Mouse (Mus musculus) naive thymus-derived CD4-positive, alpha-beta T cell, adult 2 months (primary cell): ENCODE results near the gene Ccdc136.
"Not testable (repeated sequence)": the region's sequence is repeated elsewhere in the genome, so short reads cannot be mapped to it uniquely, and the experiment has no call there.

Experiments used
- DNase-seq: peaks from one replicate; pipeline ENCODE4 v3.0.0-alpha.2; 2011; ENCODE audit warnings: low read depth

Gene Ccdc136

DNA sequence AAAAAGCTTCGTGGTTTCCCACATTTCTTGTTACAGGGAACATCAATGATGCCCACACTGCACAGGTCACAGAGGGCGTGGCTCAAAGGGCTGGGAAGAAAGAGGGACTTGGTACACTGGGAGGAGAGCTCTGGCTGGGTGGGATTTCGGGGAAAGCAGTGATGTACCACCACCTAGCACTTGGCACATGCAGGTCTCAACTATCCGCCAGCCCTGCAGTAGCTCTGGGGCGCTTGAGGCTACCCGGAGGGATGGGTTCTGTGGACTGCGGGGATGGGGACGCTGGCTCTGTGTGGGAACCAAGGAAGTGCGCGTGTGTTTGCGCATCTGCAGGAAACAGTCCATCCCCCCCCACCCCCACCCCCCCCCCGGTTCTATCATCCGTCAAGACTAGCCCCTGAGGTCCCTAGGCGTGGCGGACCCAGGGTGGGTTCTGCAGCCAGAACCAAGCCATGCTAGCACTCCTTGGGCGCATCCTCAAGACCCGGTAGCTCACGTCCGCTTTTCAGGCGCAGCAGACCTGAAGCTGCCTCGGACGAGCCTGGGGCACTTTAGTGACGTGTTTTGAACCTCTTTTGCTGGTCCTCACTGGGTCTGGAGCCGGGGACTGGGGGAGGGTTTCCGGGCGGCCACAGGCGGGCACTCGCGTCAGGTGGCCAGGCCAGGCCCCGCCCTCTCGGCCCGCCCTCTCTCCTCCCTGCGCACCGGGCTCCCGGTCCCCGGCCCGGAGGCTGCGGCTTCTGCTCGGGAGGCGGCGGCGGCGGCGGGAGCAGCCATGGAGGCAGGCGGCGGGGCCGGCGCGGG is at the start of gene Ccdc136:
Ccdc136 (plus strand) TSS at position 400 of the 804 bp plus-strand sequence.
- peak; percentile 37 for DNase-seq

DNA sequence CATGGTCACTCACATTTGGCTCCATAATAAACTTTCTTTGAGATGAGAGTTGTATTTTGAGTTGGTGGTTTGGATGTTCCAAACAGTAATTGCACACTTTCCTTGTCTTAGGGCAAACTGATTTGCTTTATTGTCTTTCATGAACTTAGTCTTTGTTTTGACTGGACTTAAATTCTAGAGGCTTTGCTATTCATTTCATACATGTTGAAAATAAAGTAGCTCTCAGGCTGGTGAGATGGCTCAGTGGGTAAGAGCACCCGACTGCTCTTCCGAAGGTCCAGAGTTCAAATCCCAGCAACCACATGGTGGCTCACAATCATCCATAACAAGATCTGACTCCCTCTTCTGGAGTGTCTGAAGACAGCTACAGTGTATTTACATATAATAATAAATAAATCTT is 49.6 kb upstream of the Ccdc136 start:
- not testable (repeated sequence) for DNase-seq

DNA sequence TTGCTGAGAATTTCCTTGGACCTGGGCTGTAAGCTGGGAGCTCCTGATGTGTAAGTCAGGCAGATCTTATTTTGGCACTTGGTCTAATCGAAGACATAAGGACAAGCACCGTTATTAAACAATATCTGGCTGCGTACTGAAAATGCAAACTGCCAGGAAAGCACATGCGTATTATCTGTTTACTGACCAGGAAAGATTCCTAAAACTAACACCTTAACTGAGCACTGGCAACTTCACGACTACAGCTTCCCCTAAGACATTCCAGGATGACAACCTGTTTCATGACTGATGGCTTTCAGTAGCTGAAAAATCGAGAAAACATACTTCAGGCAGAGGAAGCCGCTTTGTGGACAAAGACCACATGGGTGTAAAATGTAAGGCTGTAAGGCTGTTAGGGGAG is 48.9 kb upstream of the Ccdc136 start:
- no peak for DNase-seq

DNA sequence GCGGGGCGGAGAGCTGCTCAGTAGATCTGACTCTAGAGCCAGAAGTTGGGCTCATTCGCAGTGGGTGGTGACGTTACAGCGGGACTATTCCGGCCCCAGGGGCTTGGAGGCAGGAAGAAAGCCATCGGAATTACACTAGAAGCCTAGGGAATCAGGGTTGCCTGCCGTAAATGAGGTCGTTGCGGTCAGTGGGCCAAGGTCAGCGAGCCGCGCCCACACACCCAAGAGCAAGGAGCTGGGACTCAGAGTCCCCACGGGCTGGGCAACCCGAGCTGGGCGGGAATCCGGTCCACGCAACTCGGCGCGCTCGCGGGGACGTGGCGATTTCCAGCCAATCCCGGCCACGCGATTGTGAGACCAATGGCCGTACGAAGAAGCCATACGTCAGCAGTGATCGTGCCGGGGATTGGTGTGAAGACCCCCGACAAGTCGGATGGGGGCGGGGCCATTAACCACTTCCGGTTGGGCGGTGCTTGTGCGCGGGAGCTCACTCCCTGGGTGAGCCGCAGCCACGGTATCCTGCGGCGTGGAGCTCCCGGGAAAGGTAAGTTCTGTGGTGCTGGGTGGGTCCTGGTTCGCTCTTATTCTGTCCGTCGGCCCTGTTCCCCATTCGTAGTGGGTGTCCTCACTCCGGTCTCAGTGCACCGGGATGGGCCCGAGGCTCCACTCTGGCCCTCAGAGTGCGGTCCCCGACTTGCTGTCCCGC is 48.3 kb upstream of the Ccdc136 start, which contains the start of gene Calu:
Calu (plus strand) TSS at position 405 of the 706 bp plus-strand sequence.
- DNase-seq: peak; percentile 98

DNA sequence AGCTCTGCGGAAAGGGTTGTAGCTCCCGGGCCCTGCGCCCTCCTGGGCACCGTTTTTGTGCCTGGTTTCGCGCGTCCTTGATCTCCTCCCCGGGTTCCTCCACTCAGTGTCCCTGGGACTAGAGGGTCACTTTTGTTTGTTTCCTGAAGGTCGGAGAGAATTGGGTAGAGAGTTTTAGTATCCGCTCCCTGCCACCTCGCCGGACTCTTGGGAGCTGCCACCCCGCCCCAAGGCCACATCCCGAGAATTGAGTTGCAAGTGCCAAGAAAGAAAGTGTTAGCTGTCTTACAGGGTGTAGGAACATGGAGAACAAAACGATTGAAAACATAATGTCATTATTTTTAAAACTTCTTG is 47.8 kb upstream of the Ccdc136 start:
- no peak for DNase-seq

DNA sequence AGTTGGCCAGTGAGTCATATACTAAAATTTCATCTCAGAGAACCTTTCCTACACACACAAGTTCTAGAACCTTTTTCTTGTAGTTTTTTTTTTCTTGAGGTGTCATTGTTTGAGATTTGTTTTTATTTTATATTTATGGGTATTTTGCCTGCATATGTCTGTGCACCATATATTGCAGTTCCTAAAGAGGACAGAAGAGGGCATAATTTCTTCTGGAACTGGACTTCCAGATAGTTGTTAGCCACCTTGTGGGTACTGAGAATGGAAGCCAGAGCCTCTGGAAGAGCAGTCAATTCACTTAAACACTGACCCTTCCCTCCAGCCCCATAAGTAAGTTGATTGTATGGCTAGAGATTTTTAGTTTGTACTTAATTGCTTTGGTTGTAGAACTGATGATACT is 44.5 kb upstream of the Ccdc136 start:
- DNase-seq: peak; percentile 67

DNA sequence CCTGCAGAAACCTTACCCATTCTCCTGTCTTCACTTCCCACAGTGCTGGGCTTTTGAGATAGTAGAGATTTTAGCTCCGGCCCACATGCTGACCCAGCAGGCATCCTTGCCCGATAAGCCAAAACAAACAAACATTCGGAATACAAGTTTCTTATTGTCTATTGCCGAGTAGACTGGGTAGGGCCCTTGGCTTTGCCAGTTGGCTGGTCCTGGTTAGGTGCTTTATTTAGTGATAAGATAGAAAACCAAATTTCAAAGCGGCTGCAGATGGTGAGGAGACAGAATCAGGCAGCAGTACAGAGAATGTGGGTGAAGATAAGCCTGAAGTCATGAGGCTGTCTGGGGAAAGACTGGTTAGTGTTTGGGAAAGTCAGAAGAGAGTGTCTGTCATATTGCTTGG is 43.3 kb upstream of the Ccdc136 start:
- DNase-seq: no peak

DNA sequence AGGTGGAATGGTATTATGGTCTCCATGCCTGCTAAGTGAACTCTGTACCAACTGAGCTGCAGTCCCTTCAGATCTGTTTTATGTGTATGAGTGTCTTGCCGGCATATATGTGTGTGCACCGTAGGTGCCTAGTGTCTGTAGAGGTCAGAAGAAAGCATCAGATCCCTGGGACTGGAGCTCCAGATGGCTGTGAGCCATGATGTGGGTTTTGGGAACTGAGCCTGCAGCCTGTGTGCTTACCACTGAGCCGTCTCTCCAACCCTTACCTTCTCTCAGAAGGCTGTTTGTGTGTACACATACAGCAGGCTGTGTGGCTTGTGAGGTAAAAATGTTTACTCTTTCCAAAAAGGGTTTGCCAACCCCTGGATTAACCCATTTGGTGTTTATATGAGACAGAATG is 36.7 kb upstream of the Ccdc136 start:
- no peak for DNase-seq

DNA sequence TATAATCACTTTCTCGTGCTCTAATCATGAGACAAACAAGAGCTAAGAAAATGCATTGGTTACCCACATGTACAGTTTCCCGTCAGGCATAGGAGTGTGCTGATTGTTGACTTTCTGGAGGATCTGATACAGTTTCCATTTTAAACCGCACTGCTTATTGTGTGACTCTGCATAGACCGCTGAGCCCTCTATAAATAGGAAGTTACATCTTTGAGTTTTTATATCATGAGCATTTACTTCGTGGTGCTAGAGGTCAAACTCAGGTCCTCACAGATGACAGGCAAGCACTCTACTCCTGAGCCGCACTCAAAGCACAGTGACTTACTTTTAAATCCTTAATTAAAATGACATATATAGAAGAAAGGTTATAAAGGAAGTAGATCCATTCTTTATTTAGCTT is 35.9 kb upstream of the Ccdc136 start:
- DNase-seq: no peak

DNA sequence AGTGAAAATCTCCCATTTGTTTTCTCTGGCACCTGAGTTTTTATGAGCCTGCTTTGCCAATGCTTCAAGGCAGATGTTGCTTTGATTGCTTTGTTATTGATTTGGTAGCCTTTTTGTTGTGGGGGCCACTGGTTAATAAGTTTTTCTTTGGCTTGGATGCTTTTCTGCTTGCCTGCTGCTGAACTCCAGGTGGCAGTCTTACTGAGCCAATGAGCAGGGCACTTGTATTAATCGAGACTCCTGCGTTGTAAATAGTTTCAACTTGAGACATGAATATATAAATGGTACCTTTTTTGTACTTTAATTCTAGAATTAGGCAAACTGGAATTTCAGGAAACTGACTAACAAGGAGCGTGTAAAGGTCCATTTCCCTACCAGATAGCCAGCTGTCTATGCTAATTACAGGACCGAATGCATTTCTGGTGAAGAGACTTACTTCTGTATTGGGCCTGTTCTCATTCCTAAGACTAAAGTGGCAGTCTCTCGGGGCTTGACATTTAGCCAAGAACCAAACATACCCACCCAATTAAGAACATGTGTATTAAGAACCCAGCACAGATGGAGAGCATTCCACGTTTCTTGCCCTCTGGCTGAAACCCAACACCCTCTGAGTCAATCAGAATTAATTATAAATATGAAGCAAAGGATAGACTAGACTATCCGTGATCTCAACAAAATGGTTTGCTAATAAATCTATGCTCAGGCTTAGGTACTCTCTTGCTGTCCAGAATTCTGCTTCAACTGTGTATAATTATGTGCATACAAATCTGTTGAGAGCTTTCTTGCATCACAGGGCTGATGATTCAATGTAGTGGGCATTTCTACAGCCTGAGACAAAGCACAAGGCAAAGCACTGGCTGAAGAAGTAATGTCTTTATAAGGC is 33.6 kb upstream of the Ccdc136 start:
- DNase-seq: no peak

DNA sequence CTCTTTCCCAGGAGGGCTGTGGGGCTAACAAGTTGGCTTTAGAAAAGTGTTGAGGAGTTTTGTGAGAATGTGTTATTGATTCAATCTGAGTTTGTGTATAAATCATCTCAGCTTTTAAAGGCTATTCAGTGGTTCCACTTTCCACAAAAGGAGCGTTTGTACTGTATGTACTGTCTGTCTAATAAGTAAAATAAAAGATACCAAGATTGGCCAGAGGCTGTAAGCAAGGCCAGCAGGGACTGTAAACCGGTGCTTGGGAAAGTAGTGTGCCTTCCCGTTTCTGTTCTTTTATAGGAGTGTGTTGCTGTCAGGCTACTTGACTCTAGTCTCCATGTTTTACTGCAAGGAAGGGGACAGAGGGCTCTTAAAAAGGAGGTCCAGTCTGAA is 33.0 kb upstream of the Ccdc136 start:
- no peak for DNase-seq

DNA sequence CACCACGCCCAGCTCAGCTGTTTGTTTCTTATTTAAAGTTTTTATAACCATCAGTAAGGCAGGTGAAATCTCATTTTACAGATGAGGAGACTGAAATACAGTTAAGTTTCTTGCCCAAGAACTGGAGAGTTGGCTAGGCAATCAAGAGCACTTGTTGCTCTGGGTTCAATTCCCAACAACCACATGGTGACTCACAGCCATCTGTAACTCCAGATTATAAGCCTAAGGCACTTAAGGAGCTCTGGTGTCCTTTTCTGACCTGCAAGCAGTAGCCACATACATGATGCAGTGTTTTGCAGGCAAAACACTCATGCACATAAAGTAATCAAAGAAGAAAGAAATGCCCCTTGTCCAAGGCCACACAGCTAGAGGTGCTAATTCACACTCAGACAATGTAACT is 30.8 kb upstream of the Ccdc136 start:
- no peak for DNase-seq

DNA sequence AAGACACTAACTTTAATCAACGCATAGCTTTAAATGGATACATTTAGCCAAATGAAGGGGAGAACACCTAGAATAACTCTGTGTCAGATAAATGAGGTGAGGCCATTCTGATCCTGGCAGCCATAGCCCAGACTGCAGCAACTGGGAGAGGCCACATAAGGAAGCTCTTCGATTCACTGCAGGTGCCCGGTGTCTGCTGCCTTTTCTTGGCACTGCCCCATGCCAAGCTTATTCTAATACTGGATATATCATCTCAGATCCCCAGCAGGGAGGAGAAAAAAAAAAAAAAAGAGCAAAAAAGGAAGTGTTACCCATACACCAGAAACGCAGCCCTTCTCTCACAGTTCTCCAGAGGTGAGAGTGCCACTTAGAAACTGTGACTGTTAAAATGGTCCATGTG is 18.7 kb upstream of the Ccdc136 start:
- no peak for DNase-seq

DNA sequence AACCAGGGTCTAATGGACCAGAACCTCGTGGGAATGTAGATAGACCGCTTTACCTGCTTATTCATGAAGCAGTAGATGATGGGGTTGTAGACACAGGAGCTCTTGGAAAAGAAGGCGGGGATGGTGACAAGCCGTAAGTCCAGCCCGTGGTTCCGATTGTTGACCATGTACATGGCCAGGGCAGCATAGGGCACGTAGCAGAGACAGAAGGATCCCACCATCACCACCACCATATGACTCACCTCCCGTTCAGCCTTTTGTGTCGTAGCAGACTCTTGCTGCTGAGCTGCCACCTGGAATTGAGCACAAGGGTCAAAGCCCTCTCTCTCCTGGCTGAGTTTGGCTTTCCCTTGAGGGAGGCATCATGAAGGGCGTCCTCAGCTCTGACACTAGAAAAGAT is 17.4 kb upstream of the Ccdc136 start:
- no peak for DNase-seq

DNA sequence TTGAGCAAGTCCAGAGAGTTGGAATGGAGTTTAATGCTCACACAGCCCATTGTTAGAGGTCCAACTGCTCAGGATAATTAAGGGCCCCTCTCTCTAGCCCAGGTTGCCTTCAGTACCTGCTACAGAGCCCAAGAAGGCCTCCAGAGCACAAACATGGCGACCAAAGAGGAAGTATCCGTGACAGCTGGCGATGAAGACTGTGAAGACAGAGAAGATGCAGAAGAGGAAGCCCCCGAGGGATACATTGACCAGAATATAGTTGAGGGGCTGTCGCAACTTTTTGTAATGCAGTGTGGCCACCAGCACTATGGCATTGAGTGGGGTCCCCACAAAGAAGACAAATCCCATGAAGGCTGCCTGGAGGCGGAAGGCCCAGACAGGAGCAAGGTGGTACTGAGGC is 16.2 kb upstream of the Ccdc136 start:
- DNase-seq: no peak

DNA sequence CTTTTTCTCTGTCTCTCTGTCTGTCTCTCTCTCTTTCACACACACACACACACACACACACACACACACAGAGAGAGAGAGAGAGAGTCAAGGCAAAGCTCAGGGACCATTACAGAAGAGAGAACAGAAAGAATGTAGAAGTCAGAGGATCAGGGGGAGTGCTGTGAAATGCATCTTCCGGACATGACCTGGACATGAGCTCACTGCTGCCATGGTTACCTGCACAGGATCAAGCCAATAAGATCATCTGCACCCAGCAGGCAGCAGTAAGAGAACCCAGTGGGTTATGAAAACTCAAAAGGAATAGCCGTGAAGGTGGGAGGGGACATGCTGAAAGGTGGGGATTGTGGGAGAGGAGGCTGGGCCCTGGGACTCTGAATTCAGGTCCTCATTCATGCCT is 13.7 kb upstream of the Ccdc136 start:
- DNase-seq: no peak

DNA sequence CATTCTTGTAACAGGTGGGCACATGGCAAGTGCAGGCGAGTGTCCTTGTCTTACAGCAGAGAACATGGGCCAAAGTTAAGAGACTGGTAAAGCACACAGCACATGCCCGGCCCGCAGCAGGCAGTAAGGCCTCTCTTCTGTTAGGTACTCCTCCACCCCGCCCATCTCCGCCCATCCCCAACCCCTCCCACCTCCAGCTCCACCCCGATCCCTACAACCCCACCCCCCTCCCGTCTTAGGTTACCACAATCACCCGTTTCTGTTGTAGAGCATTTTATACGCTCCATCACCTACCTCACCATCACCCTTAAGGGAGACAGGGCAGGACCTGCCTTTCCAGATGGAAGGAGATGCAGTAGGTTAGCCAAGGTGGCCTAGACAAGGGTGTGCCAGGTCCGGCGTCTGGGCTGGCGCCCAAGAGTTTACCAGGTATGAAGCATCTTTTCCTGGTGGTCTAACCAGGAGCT is 8.0 kb upstream of the Ccdc136 start, which contains the start of gene Opn1sw:
Opn1sw (minus strand) TSS at position 417 of the 467 bp plus-strand sequence.
- no peak for DNase-seq

DNA sequence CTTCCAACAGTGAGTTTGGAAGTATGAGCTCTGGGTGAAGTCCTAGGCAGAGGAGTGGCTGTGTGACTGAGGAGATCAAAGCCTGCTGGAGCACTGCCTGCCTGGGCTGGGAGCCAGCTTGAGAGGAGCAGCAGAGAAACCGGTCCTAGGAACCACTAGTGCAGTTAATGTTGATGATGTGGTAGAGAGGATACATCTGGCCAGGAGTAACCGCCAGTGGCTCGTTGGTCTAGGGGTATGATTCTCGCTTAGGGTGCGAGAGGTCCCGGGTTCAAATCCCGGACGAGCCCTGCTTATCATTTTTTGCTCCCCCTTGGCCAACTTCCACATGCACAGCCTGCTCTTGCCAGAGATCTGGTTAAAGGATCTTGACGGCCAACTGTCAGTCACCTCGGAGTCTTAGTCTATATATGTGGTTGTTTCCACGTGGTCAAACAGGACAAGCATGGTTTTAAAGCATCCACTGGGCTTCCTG is 7.5 kb upstream of the Ccdc136 start:
- DNase-seq: no peak

DNA sequence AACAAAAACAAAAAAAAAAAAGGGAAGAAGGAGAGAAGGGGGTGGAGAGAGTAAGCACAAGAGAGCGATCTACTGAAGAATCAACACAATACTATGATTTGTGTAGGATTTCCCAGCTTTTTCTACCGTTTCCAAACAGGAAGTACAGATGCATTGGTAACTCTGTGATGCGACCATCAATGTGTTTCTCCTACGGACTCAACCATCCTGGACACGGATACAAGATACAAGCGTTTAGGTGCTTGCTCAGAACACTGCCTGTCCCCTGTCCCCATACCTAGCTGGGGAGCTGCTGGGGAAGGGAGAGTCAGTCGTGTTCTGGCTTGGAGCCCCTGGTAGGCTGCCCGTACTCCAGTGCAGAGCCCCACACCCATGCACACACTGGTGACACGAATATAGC is 6.7 kb upstream of the Ccdc136 start:
- no peak for DNase-seq

DNA sequence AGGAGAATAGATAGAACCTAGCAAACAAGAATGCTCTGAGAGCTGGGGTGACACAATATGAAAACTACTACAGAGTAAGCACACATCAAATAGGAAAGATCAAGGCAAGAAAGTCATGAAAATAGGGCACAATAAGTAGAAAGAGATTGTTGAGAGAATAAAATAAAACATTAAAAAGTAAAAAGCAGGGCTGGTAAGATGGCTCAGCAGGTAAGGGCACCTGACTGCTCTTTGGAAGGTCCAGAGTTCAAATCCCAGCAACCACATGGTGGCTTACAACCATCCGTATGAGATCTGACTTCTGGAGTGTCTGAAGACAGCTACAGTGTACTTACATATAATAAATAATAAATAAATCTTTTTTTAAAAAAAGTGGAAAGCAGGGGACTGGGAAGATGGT is 5.6 kb upstream of the Ccdc136 start:
- DNase-seq: not testable (repeated sequence)

DNA sequence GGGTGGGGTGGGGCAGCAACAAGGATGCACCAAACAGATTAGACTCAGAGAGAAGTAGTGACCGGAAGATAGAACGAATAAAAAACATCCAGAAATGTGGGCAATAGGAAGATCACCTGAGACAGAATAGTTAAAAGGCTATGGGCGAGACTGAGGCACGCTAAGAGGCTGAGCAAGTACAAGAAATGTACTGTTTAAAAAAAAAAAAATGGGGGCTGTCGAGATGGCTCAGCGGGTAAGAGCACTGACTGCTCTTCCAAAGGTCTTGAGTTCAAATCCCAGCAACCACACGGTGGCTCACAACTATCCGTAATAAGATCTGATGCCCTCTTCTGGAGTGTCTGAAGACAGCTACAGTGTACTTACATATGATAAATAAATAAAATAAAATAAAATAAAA is 4.9 kb upstream of the Ccdc136 start:
- not testable (repeated sequence) for DNase-seq

DNA sequence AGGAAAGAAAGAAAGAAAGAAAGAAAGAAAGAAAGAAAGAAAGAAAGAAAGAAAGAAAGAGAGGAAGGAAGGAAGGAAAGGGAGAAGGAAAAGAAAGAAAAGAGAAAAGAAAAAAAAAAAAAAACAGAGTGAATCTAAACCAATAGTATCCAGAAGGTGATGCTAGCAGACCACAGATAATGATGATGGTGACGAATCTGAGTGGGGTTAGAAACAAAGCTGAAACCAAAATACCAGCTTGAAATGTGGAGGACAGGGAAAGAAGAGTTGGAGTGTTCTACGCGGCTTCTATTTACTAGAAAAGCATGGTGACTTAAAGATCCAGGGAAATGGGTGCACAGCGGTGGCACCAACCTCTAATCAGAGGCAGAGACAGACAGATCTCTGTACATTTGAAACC is 4.3 kb upstream of the Ccdc136 start:
- no peak for DNase-seq
